Mouse (Mus musculus): ENCODE data around the gene Nkd1. TPM values are rescaled to one million over a fixed set of nuclear protein-coding genes. Genes with fewer than 3 reads are reported as not detected.

Nkd1 gene
- polyA plus RNA-seq, 1 experiment, result 3.4 TPM

DNA sequence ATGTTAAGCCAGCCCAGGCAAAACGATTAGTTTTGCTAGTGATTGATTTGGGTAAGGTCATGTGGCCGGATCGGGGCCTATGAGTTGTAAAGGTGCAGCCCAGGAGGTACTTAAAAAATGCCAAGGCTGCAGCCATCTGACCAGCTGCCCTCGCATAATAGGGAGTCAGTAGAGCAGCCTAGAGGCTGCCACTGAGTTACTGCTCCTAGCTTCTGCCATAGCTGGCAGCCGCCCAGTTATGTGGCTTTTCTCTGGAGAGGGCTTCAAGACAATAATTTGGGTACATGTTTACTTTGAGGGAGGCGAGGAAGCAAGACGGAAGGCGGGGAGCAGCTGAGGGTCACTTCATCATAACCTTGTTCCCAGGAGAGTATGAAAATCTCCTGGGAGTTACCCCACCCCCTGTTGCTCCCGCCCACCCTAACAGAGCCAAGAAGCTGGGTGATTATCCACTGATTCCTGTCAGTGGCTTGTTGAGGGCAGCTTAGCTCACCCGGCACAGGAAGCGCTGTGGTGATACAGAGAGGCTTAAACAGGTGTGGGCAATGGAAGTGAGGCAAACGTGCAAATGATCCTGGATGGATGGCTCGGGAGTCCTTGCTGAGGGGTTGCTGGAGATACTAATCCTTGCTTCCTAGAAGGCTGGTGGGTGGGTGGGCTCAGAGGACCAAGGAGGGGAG lies 84.3 kb downstream of the Nkd1 start:
- no peak overlapping the region for H3K4me3 ChIP-seq (ENCODE audit: control insufficient read depth, insufficient read depth, low read length)
- no peak for DNase-seq
- no peaks in the 10 kb centered on the region for H3K27me3 ChIP-seq (ENCODE audit: control insufficient read depth, insufficient read depth, low read length)
- H3K27ac ChIP-seq (ENCODE audit: control insufficient read depth, insufficient read depth, low read length), result no peak overlapping the region
- peaks cover 4% of the 10 kb centered on the region for H3K4me1 ChIP-seq (replicated peaks; ENCODE audit: control insufficient read depth, insufficient read depth, low read length)
- WGBS, result 30% methylated on average over 13 of the region's 13 CpGs
- no peaks in the 10 kb centered on the region for H3K36me3 ChIP-seq (ENCODE audit: control insufficient read depth, insufficient read depth, low read length)
- no peak for TF ChIP-seq POLR2A (IDR thresholded peaks at IDR 0.05; ENCODE audit: control insufficient read depth, extremely low read depth, insufficient read depth, low read length, poor library complexity)
- no peak for TF ChIP-seq CTCF (IDR thresholded peaks at IDR 0.05; ENCODE audit: borderline replicate concordance, control insufficient read depth, extremely low read depth, insufficient read depth, low read length, poor library complexity)

DNA sequence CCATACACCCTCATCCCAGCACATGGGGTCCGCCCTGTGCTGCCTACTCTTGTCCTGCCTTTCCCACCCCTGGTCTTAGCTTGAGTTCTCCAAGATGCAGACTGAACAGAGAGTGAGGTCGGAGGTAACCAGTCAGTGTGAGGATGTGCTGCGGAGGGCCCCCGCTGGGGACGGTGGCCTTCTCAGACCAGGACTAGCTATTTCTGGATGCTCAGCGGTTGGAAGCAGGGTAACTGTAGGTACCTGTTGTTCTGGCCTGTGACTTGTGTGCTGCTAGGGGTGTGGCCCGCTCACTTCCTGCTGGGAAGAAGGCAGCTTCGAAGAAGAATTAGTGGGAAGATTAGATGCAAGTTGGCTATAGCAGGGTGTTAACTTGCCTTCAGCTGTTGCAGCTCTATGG lies 87.9 kb downstream of the Nkd1 start:
- TF ChIP-seq CTCF (IDR thresholded peaks at IDR 0.05; ENCODE audit: borderline replicate concordance, control insufficient read depth, extremely low read depth, insufficient read depth, low read length, poor library complexity) (no peak), POLR2A (IDR thresholded peaks at IDR 0.05; ENCODE audit: control insufficient read depth, extremely low read depth, insufficient read depth, low read length, poor library complexity) (no peak)
- no peak overlapping the region for H3K27ac ChIP-seq (ENCODE audit: control insufficient read depth, insufficient read depth, low read length)
- H3K4me1 ChIP-seq (replicated peaks; ENCODE audit: control insufficient read depth, insufficient read depth, low read length), result peaks cover under 1% of the 10 kb centered on the region; the same call in 1 of the 2 replicates
- no peak overlapping the region for H3K4me3 ChIP-seq (ENCODE audit: control insufficient read depth, insufficient read depth, low read length)
- DNase-seq, result no peak
- H3K36me3 ChIP-seq (ENCODE audit: control insufficient read depth, insufficient read depth, low read length), result no peaks in the 10 kb centered on the region
- WGBS, result 90% methylated on average over 8 of the region's 8 CpGs
- no peaks in the 10 kb centered on the region for H3K27me3 ChIP-seq (ENCODE audit: control insufficient read depth, insufficient read depth, low read length)

DNA sequence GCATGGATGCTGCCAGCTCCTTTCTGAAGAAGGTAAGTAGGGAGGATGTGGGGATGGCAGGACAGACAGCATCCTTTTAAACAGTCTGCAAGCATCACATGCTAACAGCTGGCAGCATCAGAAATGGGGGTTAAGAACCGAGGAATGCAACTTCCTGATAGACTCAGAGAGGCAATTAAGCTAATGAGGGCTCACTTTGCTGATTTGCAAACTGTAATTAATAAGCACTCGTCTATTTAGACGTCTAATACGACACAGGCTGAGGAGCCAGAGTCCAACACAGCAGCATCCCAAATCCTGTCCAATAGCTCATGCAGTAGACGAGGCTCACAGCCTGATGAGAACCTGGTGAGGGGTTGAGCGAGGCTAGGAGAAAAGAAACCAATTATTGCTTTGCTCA lies 89.1 kb downstream of the Nkd1 start:
- Histone ChIP-seq H3K27me3 (ENCODE audit: control insufficient read depth, insufficient read depth, low read length) (no peaks in the 10 kb centered on the region), H3K4me1 (replicated peaks; ENCODE audit: control insufficient read depth, insufficient read depth, low read length) (no peaks in the 10 kb centered on the region), H3K27ac (ENCODE audit: control insufficient read depth, insufficient read depth, low read length) (no peak overlapping the region), H3K4me3 (ENCODE audit: control insufficient read depth, insufficient read depth, low read length) (no peak overlapping the region), H3K36me3 (ENCODE audit: control insufficient read depth, insufficient read depth, low read length) (no peaks in the 10 kb centered on the region)
- WGBS, result 86% methylated on average over 6 of the region's 6 CpGs
- no peak for DNase-seq
- TF ChIP-seq CTCF (IDR thresholded peaks at IDR 0.05; ENCODE audit: borderline replicate concordance, control insufficient read depth, extremely low read depth, insufficient read depth, low read length, poor library complexity) (no peak), POLR2A (IDR thresholded peaks at IDR 0.05; ENCODE audit: control insufficient read depth, extremely low read depth, insufficient read depth, low read length, poor library complexity) (no peak)

DNA sequence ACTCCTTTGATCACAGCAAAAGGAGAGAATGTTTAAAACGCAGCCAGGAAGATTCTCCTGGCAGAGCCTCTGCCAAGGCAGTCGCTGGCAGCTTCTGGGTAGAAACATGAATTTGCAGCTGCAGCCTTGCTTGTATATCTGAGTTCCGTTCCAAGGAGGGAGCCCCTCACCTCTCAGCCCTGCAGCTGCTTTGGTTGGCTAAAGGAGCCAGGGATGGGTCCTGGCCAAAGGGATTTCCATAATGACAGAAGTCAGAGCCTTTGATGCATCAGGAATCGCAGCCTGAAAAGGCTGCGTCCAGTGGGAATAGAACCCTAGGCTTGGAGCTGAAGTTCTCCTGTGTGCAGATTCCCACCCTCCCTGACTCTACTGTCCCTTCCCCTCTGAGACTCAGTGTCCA lies 93.8 kb downstream of the Nkd1 start:
- 80% methylated on average over 5 of the region's 5 CpGs for WGBS
- TF ChIP-seq POLR2A (IDR thresholded peaks at IDR 0.05; ENCODE audit: control insufficient read depth, extremely low read depth, insufficient read depth, low read length, poor library complexity) (no peak), CTCF (IDR thresholded peaks at IDR 0.05; ENCODE audit: borderline replicate concordance, control insufficient read depth, extremely low read depth, insufficient read depth, low read length, poor library complexity) (no peak)
- no peaks in the 10 kb centered on the region for H3K27me3 ChIP-seq (ENCODE audit: control insufficient read depth, insufficient read depth, low read length)
- no peak for DNase-seq
- no peak overlapping the region for H3K4me3 ChIP-seq (ENCODE audit: control insufficient read depth, insufficient read depth, low read length)
- H3K36me3 ChIP-seq (ENCODE audit: control insufficient read depth, insufficient read depth, low read length), result no peaks in the 10 kb centered on the region
- 0 out of 2 replicates have a peak, but pooled peaks cover 2% of the 10 kb centered on the region for H3K4me1 ChIP-seq (replicated peaks; ENCODE audit: control insufficient read depth, insufficient read depth, low read length)
- H3K27ac ChIP-seq (ENCODE audit: control insufficient read depth, insufficient read depth, low read length), result no peak overlapping the region

DNA sequence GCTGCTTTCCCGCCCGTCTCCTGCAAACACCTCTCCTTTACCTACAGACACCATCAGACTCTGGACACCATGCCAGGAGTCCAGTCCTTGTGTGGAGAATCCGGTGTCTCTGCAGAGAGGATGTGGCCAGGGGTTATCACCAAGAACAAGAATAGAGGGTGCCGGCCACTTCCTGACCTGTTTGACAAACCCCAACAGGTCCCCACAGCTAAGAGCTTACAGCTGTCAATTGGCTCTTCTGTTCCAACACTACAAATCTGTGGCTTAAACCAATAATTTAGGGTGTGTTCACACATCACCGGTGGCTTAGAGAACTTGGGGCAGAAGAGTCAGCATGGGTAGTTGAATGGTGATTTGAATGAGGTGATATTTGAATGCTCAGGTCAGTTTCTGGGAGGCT lies 97.5 kb downstream of the Nkd1 start:
- Histone ChIP-seq H3K27ac (ENCODE audit: control insufficient read depth, insufficient read depth, low read length) (no peak overlapping the region), H3K36me3 (ENCODE audit: control insufficient read depth, insufficient read depth, low read length) (no peaks in the 10 kb centered on the region), H3K4me3 (ENCODE audit: control insufficient read depth, insufficient read depth, low read length) (no peak overlapping the region), H3K27me3 (ENCODE audit: control insufficient read depth, insufficient read depth, low read length) (no peaks in the 10 kb centered on the region), H3K4me1 (replicated peaks; ENCODE audit: control insufficient read depth, insufficient read depth, low read length) (0 out of 2 replicates have a peak, but pooled peaks cover 2% of the 10 kb centered on the region)
- DNase-seq, result no peak
- TF ChIP-seq CTCF (IDR thresholded peaks at IDR 0.05; ENCODE audit: borderline replicate concordance, control insufficient read depth, extremely low read depth, insufficient read depth, low read length, poor library complexity) (no peak), POLR2A (IDR thresholded peaks at IDR 0.05; ENCODE audit: control insufficient read depth, extremely low read depth, insufficient read depth, low read length, poor library complexity) (no peak)
- 36% methylated on average over 5 of the region's 5 CpGs for WGBS

DNA sequence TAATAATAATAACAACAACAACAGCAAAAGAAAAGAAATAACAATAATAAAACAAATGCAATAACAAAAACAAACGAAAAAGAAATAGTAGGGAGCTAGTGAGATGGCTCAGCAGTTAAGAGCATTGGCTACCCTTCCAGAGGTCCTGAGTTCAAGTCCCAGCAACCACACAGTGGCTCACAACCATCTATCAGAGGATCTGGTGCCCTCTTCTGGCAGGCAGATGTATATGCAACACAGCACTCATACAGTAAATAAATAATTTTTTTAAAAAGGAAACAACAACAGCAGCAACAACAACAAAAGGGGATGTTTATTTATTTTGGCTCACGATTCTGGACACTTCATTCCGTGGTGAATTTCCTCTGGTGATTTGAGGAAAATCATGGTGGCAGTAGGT lies 98.4 kb downstream of the Nkd1 start:
- Histone ChIP-seq H3K27me3 (ENCODE audit: control insufficient read depth, insufficient read depth, low read length) (no peaks in the 10 kb centered on the region), H3K4me3 (ENCODE audit: control insufficient read depth, insufficient read depth, low read length) (no peak overlapping the region), H3K27ac (ENCODE audit: control insufficient read depth, insufficient read depth, low read length) (no peak overlapping the region), H3K4me1 (replicated peaks; ENCODE audit: control insufficient read depth, insufficient read depth, low read length) (0 out of 2 replicates have a peak, but pooled peaks cover 2% of the 10 kb centered on the region), H3K36me3 (ENCODE audit: control insufficient read depth, insufficient read depth, low read length) (no peaks in the 10 kb centered on the region)
- 73% methylated on average over 3 of the region's 3 CpGs for WGBS
- peak; percentile 41 for DNase-seq
- TF ChIP-seq POLR2A (IDR thresholded peaks at IDR 0.05; ENCODE audit: control insufficient read depth, extremely low read depth, insufficient read depth, low read length, poor library complexity) (no peak), CTCF (IDR thresholded peaks at IDR 0.05; ENCODE audit: borderline replicate concordance, control insufficient read depth, extremely low read depth, insufficient read depth, low read length, poor library complexity) (no peak)
